Mouse (Mus musculus): Measurements from ENCODE around the gene Cfap65.

GRCm38 (mm10) chr1:74962853-74963227 lies 27.4 kb upstream of the Cfap65 start:
- TF ChIP-seq CTCF (IDR thresholded peaks at IDR 0.05; ENCODE audit: extremely low read depth, insufficient read depth, insufficient read length, insufficient replicate concordance), result no peak
- no peak for TF ChIP-seq POLR2A (IDR thresholded peaks at IDR 0.05; ENCODE audit: low read depth, low read length)

Data from spleen, adult 2 months (tissue).